Mouse (Mus musculus) midbrain, embryonic 15.5 days (tissue): ENCODE data around the gene H2al2b. TPM values are rescaled to one million over a fixed set of nuclear protein-coding genes. Genes with fewer than 3 reads are reported as not detected.
"Not testable (repeated sequence)": the region's sequence is repeated elsewhere in the genome, so short reads cannot be mapped to it uniquely, and the experiment has no call there.

Experiments used
- ATAC-seq: fragments of 200-750 bp; cut with Nextera tagmentation; replicated peaks from 2 replicates; pipeline ENCODE4 v1.8.0; 2017; ENCODE audit warnings: moderate TSS enrichment
- H3K27ac ChIP-seq: fragments of 300-500 bp; sonication (generic); 2 replicates; pipeline ENCODE4 v1.5.1; 2015; ENCODE audit warnings: mild to moderate bottlenecking, inconsistent platforms
- H3K27me3 ChIP-seq: fragments of 300-500 bp; sonication (generic); replicated peaks from 2 replicates; pipeline ENCODE4 v1.6.1; 2015; ENCODE audit warnings: inconsistent platforms
- H3K36me3 ChIP-seq: fragments of 300-500 bp; sonication (generic); replicated peaks from 2 replicates; pipeline ENCODE4 v1.6.1; 2015; ENCODE audit warnings: inconsistent platforms
- H3K4me1 ChIP-seq: fragments of 300-500 bp; sonication (generic); 2 replicates; pipeline ENCODE4 v1.6.1; 2015; ENCODE audit warnings: inconsistent platforms
- H3K4me2 ChIP-seq: fragments of 300-500 bp; sonication (generic); 2 replicates; pipeline ENCODE4 v1.6.1; 2015; ENCODE audit warnings: inconsistent platforms, mild to moderate bottlenecking, moderate library complexity
- H3K4me3 ChIP-seq: fragments of 300-500 bp; sonication (generic); 2 replicates; pipeline ENCODE4 v1.5.1; 2015; ENCODE audit warnings: mild to moderate bottlenecking, inconsistent platforms
- H3K9ac ChIP-seq: fragments of 300-500 bp; sonication (generic); 2 replicates; pipeline ENCODE4 v1.6.1; 2015; ENCODE audit warnings: mild to moderate bottlenecking, inconsistent platforms
- H3K9me3 ChIP-seq: fragments of 300-500 bp; sonication (generic); 2 replicates; pipeline ENCODE4 v1.6.1; 2016; ENCODE audit warnings: inconsistent platforms
- WGBS: fragments of 180-500 bp; shearing (Covaris S2); methylation state at CpG from one replicate; pipeline ENCODE4 v1.1.7; 2015; ENCODE audit warnings: mixed read lengths; 5-methylcytosine and 5-hydroxymethylcytosine counted together
- polyA plus RNA-seq: library from polyadenylated mRNA; unstranded; fragments of >200 nt; fragmentation: Nextera tagmentation; extraction: Ambion mirVana; gene quantifications from 2 replicates; pipeline ENCODE4 v1.2.1, GENCODE M21; 2015

The H2al2b gene
- polyA plus RNA-seq = not detected in 2 replicates

GRCm38 (mm10) chrY:2720574-2720973 is at the start of gene H2al2b:
Gene H2al2b (minus strand): TSS chrY:2720674.
- H3K9me3 ChIP-seq, H3K27ac ChIP-seq, H3K9ac ChIP-seq, ATAC-seq, H3K4me3 ChIP-seq, H3K36me3 ChIP-seq, H3K4me1 ChIP-seq, H3K27me3 ChIP-seq, H3K4me2 ChIP-seq: not testable (repeated sequence)
- no CpG with 5 or more reads among the region's 4 CpGs for WGBS

Other genes starting within 250 kb of the H2al2b start
- not detected in 2 replicates for gene H2al2c, start 121.6 kb downstream of the H2al2b start, polyA plus RNA-seq
- gene Sry, start 57.0 kb downstream of the H2al2b start, polyA plus RNA-seq = not detected in 2 replicates
- not detected in 2 replicates for gene Gm4064, start 75.5 kb upstream of the H2al2b start, polyA plus RNA-seq
- not detected in 2 replicates for gene Rbmy, start 110.0 kb upstream of the H2al2b start, polyA plus RNA-seq
- gene Gm10256, start 110.0 kb upstream of the H2al2b start, polyA plus RNA-seq = not detected in 2 replicates
- 0.12 TPM in 1 of 2 replicates, not detected in the other for gene Gm10352, start 180.3 kb upstream of the H2al2b start, polyA plus RNA-seq
- not detected in 2 replicates for gene Gm29289, start 211.9 kb upstream of the H2al2b start, polyA plus RNA-seq